ENCODE assay signal across 8 mouse cellular contexts in the genomic region with DNA sequence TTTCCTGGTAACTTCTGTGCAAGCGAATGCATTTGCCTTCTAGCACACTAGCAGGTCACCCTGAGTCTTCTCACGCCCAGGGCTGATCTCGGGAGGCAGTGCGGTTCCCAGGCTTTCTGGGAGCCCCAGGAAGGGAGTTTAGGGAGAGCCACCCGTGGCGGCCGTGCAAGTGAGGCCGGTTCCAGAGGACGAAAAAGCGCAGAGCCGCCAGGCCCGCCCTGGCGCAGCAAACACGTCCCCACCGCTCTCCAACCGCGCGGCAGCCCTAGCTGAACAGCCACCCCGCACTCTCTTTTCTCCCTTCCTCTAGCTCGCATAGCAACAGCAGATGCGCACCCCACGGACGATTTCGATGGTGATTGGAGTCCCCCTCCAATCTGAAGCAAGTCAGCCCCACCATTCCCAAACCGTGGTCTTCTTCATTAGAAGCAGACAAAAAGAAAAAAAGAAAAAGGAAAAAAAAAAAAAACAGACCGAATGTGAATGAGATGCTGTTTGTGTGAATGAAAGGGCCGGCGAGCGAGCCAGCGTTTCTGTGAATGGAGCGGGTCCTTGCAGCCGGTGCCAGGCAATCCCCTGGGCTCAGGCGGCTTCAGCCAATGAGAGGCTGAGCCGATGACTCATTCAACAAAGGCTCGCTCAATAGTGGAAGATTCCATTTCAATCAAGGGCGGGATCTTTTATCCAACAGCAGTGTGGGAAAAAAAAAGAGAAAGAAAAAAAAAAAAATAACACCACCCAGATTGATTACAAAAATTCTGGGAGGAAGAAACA. TPM values are rescaled to one million over a fixed set of nuclear protein-coding genes. Genes with fewer than 3 reads are reported as not detected.
DNase-seq lines count a peak whose midpoint lies in the region; ATAC-seq lines count a peak whose summit lies in the region.
"Had no signal": no experiment of that assay in that cellular context is flagged by ENCODE, and none has a peak within 500 bp of the region (broad histone marks: within the 10 kb centered on the region; RNA-seq: fewer than 3 reads in every experiment).

A gene (minus strand): TSS at position 509 of the 774 bp plus-strand sequence.

- peaks cover 49% of the 10 kb centered on the region for H3K27me3 ChIP-seq in embryonic facial prominence, embryonic 15.5 days
- H3K27me3 ChIP-seq in heart, embryonic 12.5 days (replicated peaks) = peaks cover 52% of the 10 kb centered on the region
- H3K27me3 ChIP-seq in limb, embryonic 15.5 days = peaks cover 57% of the 10 kb centered on the region
- H3K27me3 ChIP-seq in neural tube, embryonic 11.5 days (ENCODE audit: control insufficient read depth, insufficient read depth, low read length) = peaks cover 34% of the 10 kb centered on the region

- H3K4me1 ChIP-seq in embryonic facial prominence, embryonic 15.5 days = peaks cover 36% of the 10 kb centered on the region
- H3K4me1 ChIP-seq in heart, embryonic 12.5 days (replicated peaks) = peaks cover 38% of the 10 kb centered on the region
- peaks cover 34% of the 10 kb centered on the region for H3K4me1 ChIP-seq in limb, embryonic 15.5 days
- peaks cover 31% of the 10 kb centered on the region for H3K4me1 ChIP-seq in neural tube, embryonic 11.5 days (ENCODE audit: control insufficient read depth, insufficient read depth, low read length)

- DNase-seq in kidney, postnatal 10 days = peak; percentile 79
- DNase-seq in neural tube, embryonic 11.5 days (ENCODE audit: low spot score) = peak; percentile 91
- DNase-seq in natural killer cell, adult 2 months (ENCODE audit: low spot score in 2 of 2) = no peak

- H3K27ac ChIP-seq in embryonic facial prominence, embryonic 15.5 days (replicated peaks) = no peak within 1 kb of the TSS
- no peak within 1 kb of the TSS for H3K27ac ChIP-seq in heart, embryonic 12.5 days (ENCODE audit: poor library complexity, severe bottlenecking)
- no peak within 1 kb of the TSS for H3K27ac ChIP-seq in limb, embryonic 15.5 days
- H3K27ac ChIP-seq in neural tube, embryonic 11.5 days (ENCODE audit: low read depth, low read length) = peak within 1 kb of the TSS; percentile 72

- no peaks in the 10 kb centered on the region for H3K9me3 ChIP-seq in embryonic facial prominence, embryonic 15.5 days (replicated peaks)
- no peaks in the 10 kb centered on the region for H3K9me3 ChIP-seq in heart, embryonic 12.5 days (replicated peaks)
- H3K9me3 ChIP-seq in limb, embryonic 15.5 days = no peaks in the 10 kb centered on the region
- H3K9me3 ChIP-seq in neural tube, embryonic 11.5 days (ENCODE audit: control insufficient read depth, low read length) = no peaks in the 10 kb centered on the region

- peak within 1 kb of the TSS; percentile 15; the same call in 1 of the 2 replicates for H3K9ac ChIP-seq in embryonic facial prominence, embryonic 15.5 days
- peak within 1 kb of the TSS; percentile 66 for H3K9ac ChIP-seq in heart, embryonic 12.5 days
- no peak within 1 kb of the TSS for H3K9ac ChIP-seq in limb, embryonic 15.5 days
- peak within 1 kb of the TSS; percentile 55 for H3K9ac ChIP-seq in neural tube, embryonic 11.5 days (ENCODE audit: low read length)

- H3K4me2 ChIP-seq in embryonic facial prominence, embryonic 15.5 days (replicated peaks) = peak within 1 kb of the TSS; percentile 96
- H3K4me2 ChIP-seq in heart, embryonic 12.5 days = peak within 1 kb of the TSS; percentile 81
- peak within 1 kb of the TSS; percentile 93 for H3K4me2 ChIP-seq in limb, embryonic 15.5 days
- H3K4me2 ChIP-seq in neural tube, embryonic 11.5 days (ENCODE audit: low read depth) = peak within 1 kb of the TSS; percentile 95

- no peaks in the 10 kb centered on the region for H3K36me3 ChIP-seq in embryonic facial prominence, embryonic 15.5 days
- no peaks in the 10 kb centered on the region for H3K36me3 ChIP-seq in heart, embryonic 12.5 days
- H3K36me3 ChIP-seq in limb, embryonic 15.5 days = no peaks in the 10 kb centered on the region
- no peaks in the 10 kb centered on the region for H3K36me3 ChIP-seq in neural tube, embryonic 11.5 days (ENCODE audit: control insufficient read depth, insufficient read depth, low read length)

- H3K4me3 ChIP-seq in embryonic facial prominence, embryonic 15.5 days (replicated peaks) = peak within 1 kb of the TSS; percentile 52
- H3K4me3 ChIP-seq in heart, embryonic 12.5 days = peak within 1 kb of the TSS; percentile 51
- H3K4me3 ChIP-seq in limb, embryonic 15.5 days = peak within 1 kb of the TSS; percentile 32
- H3K4me3 ChIP-seq in neural tube, embryonic 11.5 days (ENCODE audit: low read depth, low read length) = peak within 1 kb of the TSS; percentile 52

- WGBS in embryonic facial prominence, embryonic 15.5 days = under 1% methylated on average over 36 of the region's 36 CpGs
- WGBS in heart, embryonic 12.5 days = under 1% methylated on average over 36 of the region's 36 CpGs
- under 1% methylated on average over 36 of the region's 36 CpGs for WGBS in limb, embryonic 15.5 days
- WGBS in neural tube, embryonic 11.5 days = under 1% methylated on average over 36 of the region's 36 CpGs

- peak; percentile 71; the same call in 1 of the 2 replicates for ATAC-seq in cerebellum, adult (ENCODE audit: insufficient number of reproducible peaks, low FRiP score, low TSS enrichment)
- peak; percentile 82; the same call in 1 of the 2 replicates for ATAC-seq in embryonic facial prominence, embryonic 15.5 days (ENCODE audit: insufficient number of reproducible peaks, low FRiP score, low TSS enrichment, low read depth)
- ATAC-seq in heart, embryonic 12.5 days (ENCODE audit: insufficient number of reproducible peaks, low FRiP score) = peak; percentile 64; the same call in 1 of the 2 replicates
- no peak for ATAC-seq in limb, embryonic 15.5 days (ENCODE audit: insufficient number of reproducible peaks, low FRiP score, low TSS enrichment, low read depth)
- ATAC-seq in neural tube, embryonic 11.5 days (ENCODE audit: insufficient read depth, low FRiP score, low TSS enrichment) = peak; percentile 87

RNA-seq across cellular contexts. Expression of the gene that starts here (rescaled TPM):
- polyA plus RNA-seq in embryonic facial prominence, embryonic 15.5 days (2015; fragmentation: Nextera tagmentation; extraction: Ambion mirVana) = 1.1 and 1.4 TPM in 2 replicates
- 0.26 and 0.32 TPM in 2 replicates for polyA plus RNA-seq in heart, embryonic 12.5 days (2016; fragmentation: Nextera tagmentation; extraction: Ambion mirVana)
- polyA plus RNA-seq in limb, embryonic 15.5 days (2015; fragmentation: Nextera tagmentation; extraction: Ambion mirVana) = 0.45 and 0.90 TPM in 2 replicates
- 2.6 and 2.9 TPM in 2 replicates for polyA plus RNA-seq in neural tube, embryonic 11.5 days (2014; fragmentation: Nextera tagmentation; extraction: Ambion mirVana)
- polyA plus RNA-seq: liver, adult 2 months had no signal

Comparison
In these comparisons a context has a peak if more than half of its experiments do, and no peak if none do; other contexts are left out.
1. Peak in ATAC-seq, H3K4me3 ChIP-seq, H3K9ac ChIP-seq and H3K4me2 ChIP-seq in heart, embryonic 12.5 days; RNA of the gene not detected or under 1 TPM.
2. DNase-seq: peak in kidney, postnatal 10 days (single experiment) and neural tube, embryonic 11.5 days (single experiment); none in natural killer cell, adult 2 months (0 of 2).
3. Peak in every context shown above with its lines, with median percentiles within 50 percentile points of each other: H3K4me2 ChIP-seq and H3K4me3 ChIP-seq.